Mouse (Mus musculus): ENCODE measurements at regions not wholly inside any gene's neighbourhood (a gene's known extent, or its start where the extent isn't known, plus 50 kb on each side); places are given as distances from the start of the nearest gene placed in this dataset.

GRCm38 (mm10) chr1:22996665-22997064, 105.4 kb downstream of the 4933415F23Rik start:
- no peak for TF ChIP-seq TCF12 (IDR thresholded peaks at IDR 0.05; ENCODE audit: low read depth, low read length)
- no peak for TF ChIP-seq POLR2A (IDR thresholded peaks at IDR 0.05; ENCODE audit: control insufficient read depth in 1 of 2, insufficient read depth in 1 of 2, low read depth in 1 of 2, low read length in 2 of 2, poor library complexity in 1 of 2)
- TF ChIP-seq MXI1 (IDR thresholded peaks at IDR 0.05; ENCODE audit: low read depth, low read length): no peak
- TF ChIP-seq CHD2 (IDR thresholded peaks at IDR 0.05; ENCODE audit: low read length): no peak
- TF ChIP-seq CTCF (IDR thresholded peaks at IDR 0.05 in 2 of 3, conservative IDR thresholded peaks at IDR 0.05 in 1 of 3; ENCODE audit: control insufficient read depth in 1 of 3, insufficient read depth in 1 of 3, low read depth in 2 of 3, low read length in 3 of 3, poor library complexity in 1 of 3, severe bottlenecking in 1 of 3): no peak
- no peak for TF ChIP-seq GATA1 (IDR thresholded peaks at IDR 0.05; ENCODE audit: low read depth, low read length)
- TF ChIP-seq MEF2A (IDR thresholded peaks at IDR 0.05; ENCODE audit: extremely low read depth, insufficient replicate concordance, low read depth, low read length, poor library complexity, severe bottlenecking): no peak

Measured in MEL (cell line).